ENCODE assay signal across 8 mouse cellular contexts in genomic region chr11:100938711-100939511, GRCm38 (mm10). TPM values are rescaled to one million over a fixed set of nuclear protein-coding genes. Genes with fewer than 3 reads are reported as not detected.
DNase-seq lines count a peak whose midpoint lies in the region; ATAC-seq lines count a peak whose summit lies in the region.

No protein-coding gene starts in this region.

- H3K4me3 ChIP-seq in heart, embryonic 13.5 days: peak overlapping the region; percentile 88
- peak overlapping the region; percentile 60 for H3K4me3 ChIP-seq in limb, embryonic 11.5 days (ENCODE audit: low read depth, low read length)
- peak overlapping the region; percentile 80 for H3K4me3 ChIP-seq in midbrain, embryonic 14.5 days (replicated peaks; ENCODE audit: low read depth, low read length)

- H3K9ac ChIP-seq in heart, embryonic 13.5 days: peak overlapping the region; percentile 95
- peak overlapping the region; percentile 91 for H3K9ac ChIP-seq in limb, embryonic 11.5 days (ENCODE audit: low read length)
- peak overlapping the region; percentile 82 for H3K9ac ChIP-seq in midbrain, embryonic 14.5 days (replicated peaks; ENCODE audit: low read length)

- H3K9me3 ChIP-seq in heart, embryonic 13.5 days: no peaks in the 10 kb centered on the region
- no peaks in the 10 kb centered on the region for H3K9me3 ChIP-seq in limb, embryonic 11.5 days (ENCODE audit: control insufficient read depth, low read length)
- no peaks in the 10 kb centered on the region for H3K9me3 ChIP-seq in midbrain, embryonic 14.5 days (ENCODE audit: control insufficient read depth, low read length)

- DNase-seq in adrenal gland, postnatal 10 days: peak; percentile 40
- no peak for DNase-seq in adrenal gland, postnatal 4 days (ENCODE audit: low spot score in 2 of 2)
- peak; percentile 62 for DNase-seq in 3T3-L1 (ENCODE audit: low read depth, low spot score)
- DNase-seq in c-Kit-positive CD71-positive TER-119-positive erythroid progenitor cells, embryonic 14.5 days (ENCODE audit: low spot score): peak; percentile 42
- DNase-seq in limb, embryonic 11.5 days (ENCODE audit: low spot score): peak; percentile 45
- peak; percentile 56 for DNase-seq in midbrain, embryonic 14.5 days
- no peak for DNase-seq in layer of hippocampus, postnatal 14 days (ENCODE audit: low spot score in 2 of 2)

- WGBS in heart, embryonic 13.5 days: under 1% methylated on average over 48 of the region's 48 CpGs
- under 1% methylated on average over 48 of the region's 48 CpGs for WGBS in limb, embryonic 11.5 days
- WGBS in midbrain, embryonic 14.5 days: under 1% methylated on average over 48 of the region's 48 CpGs

- peaks cover 46% of the 10 kb centered on the region for H3K4me1 ChIP-seq in heart, embryonic 13.5 days
- H3K4me1 ChIP-seq in limb, embryonic 11.5 days (ENCODE audit: control insufficient read depth, insufficient read depth, low read length): peaks cover 3% of the 10 kb centered on the region
- peaks cover 18% of the 10 kb centered on the region for H3K4me1 ChIP-seq in midbrain, embryonic 14.5 days (ENCODE audit: control insufficient read depth, insufficient read depth, low read length)

- H3K27ac ChIP-seq in heart, embryonic 13.5 days (replicated peaks): peak overlapping the region; percentile 91
- peak overlapping the region; percentile 53 for H3K27ac ChIP-seq in limb, embryonic 11.5 days (replicated peaks; ENCODE audit: low read depth, low read length)
- peak overlapping the region; percentile 66 for H3K27ac ChIP-seq in midbrain, embryonic 14.5 days (replicated peaks; ENCODE audit: low read depth, low read length)

- peak overlapping the region; percentile 88 for H3K4me2 ChIP-seq in heart, embryonic 13.5 days
- peak overlapping the region; percentile 64 for H3K4me2 ChIP-seq in limb, embryonic 11.5 days (ENCODE audit: low read depth, severe bottlenecking)
- peak overlapping the region; percentile 68 for H3K4me2 ChIP-seq in midbrain, embryonic 14.5 days (ENCODE audit: low read length)

- H3K27me3 ChIP-seq in heart, embryonic 13.5 days (replicated peaks): no peaks in the 10 kb centered on the region
- H3K27me3 ChIP-seq in limb, embryonic 11.5 days (ENCODE audit: control insufficient read depth, insufficient read depth, low read length): no peaks in the 10 kb centered on the region
- no peaks in the 10 kb centered on the region for H3K27me3 ChIP-seq in midbrain, embryonic 14.5 days (ENCODE audit: control insufficient read depth, insufficient read depth, low read length)

- H3K36me3 ChIP-seq in heart, embryonic 13.5 days: no peaks in the 10 kb centered on the region
- H3K36me3 ChIP-seq in limb, embryonic 11.5 days (ENCODE audit: control insufficient read depth, insufficient read depth, low read length): no peaks in the 10 kb centered on the region
- H3K36me3 ChIP-seq in midbrain, embryonic 14.5 days (ENCODE audit: control insufficient read depth, insufficient read depth, low read length): no peaks in the 10 kb centered on the region

- ATAC-seq in heart, embryonic 13.5 days (ENCODE audit: extremely low read depth, insufficient number of reproducible peaks, low FRiP score, low TSS enrichment): peak; percentile 4; the same call in 1 of the 2 replicates
- peak; percentile 5 for ATAC-seq in limb, embryonic 11.5 days (ENCODE audit: insufficient number of reproducible peaks, low FRiP score, low TSS enrichment, low read depth)
- peak; percentile 15; the same call in 1 of the 2 replicates for ATAC-seq in midbrain, embryonic 14.5 days (ENCODE audit: low FRiP score, low TSS enrichment)

RNA-seq across cellular contexts. Expression of gene Stat3, which starts 0.4 kb away (rescaled TPM):
- 10 to 100 TPM; 68.2 to 75.6 TPM for total RNA-seq in adrenal gland, postnatal 10 days (2021)
- total RNA-seq in adrenal gland, postnatal 4 days (2021): 10 to 100 TPM; 72.8 to 74.9 TPM
- polyA plus RNA-seq in heart, embryonic 13.5 days (2015; fragmentation: Nextera tagmentation; extraction: Ambion mirVana): 41.8 and 42.9 TPM in 2 replicates
- polyA plus RNA-seq in limb, embryonic 11.5 days (2014; fragmentation: Nextera tagmentation; extraction: Ambion mirVana): 37.1 and 39.4 TPM in 2 replicates
- 29.6 and 30.6 TPM in 2 replicates for polyA plus RNA-seq in midbrain, embryonic 14.5 days (2014; fragmentation: Nextera tagmentation; extraction: Ambion mirVana)
- 10 to 100 TPM; 34.9 to 36.4 TPM for total RNA-seq in layer of hippocampus, postnatal 14 days (2021)

RNA-seq across cellular contexts. Expression of gene Cavin1, which starts 31.8 kb away (rescaled TPM):
- 100 to 1,000 TPM; 327 to 368 TPM for total RNA-seq in adrenal gland, postnatal 10 days (2021)
- total RNA-seq in adrenal gland, postnatal 4 days (2021): 100 to 1,000 TPM; 294 to 319 TPM
- polyA plus RNA-seq in heart, embryonic 13.5 days (2015; fragmentation: Nextera tagmentation; extraction: Ambion mirVana): 348 and 370 TPM in 2 replicates
- 10.2 and 13.3 TPM in 2 replicates for polyA plus RNA-seq in limb, embryonic 11.5 days (2014; fragmentation: Nextera tagmentation; extraction: Ambion mirVana)
- polyA plus RNA-seq in midbrain, embryonic 14.5 days (2014; fragmentation: Nextera tagmentation; extraction: Ambion mirVana): 8.0 and 16.3 TPM in 2 replicates
- 10 to 100 TPM; 16.3 to 21.5 TPM for total RNA-seq in layer of hippocampus, postnatal 14 days (2021)

Comparison
In these comparisons a context has a peak if more than half of its experiments do, and no peak if none do; other contexts are left out.
1. DNase-seq: peak in adrenal gland, postnatal 10 days (single experiment), 3T3-L1 (single experiment), c-Kit-positive CD71-positive TER-119-positive erythroid progenitor cells, embryonic 14.5 days (single experiment), limb, embryonic 11.5 days (single experiment) and midbrain, embryonic 14.5 days (single experiment); none in adrenal gland, postnatal 4 days (0 of 2) and layer of hippocampus, postnatal 14 days (0 of 2).
2. RNA of gene Cavin1, which starts 31.8 kb away (total RNA-seq): 327 to 368 TPM in adrenal gland, postnatal 10 days and 294 to 319 TPM in adrenal gland, postnatal 4 days; 16.3 to 21.5 TPM in layer of hippocampus, postnatal 14 days; every median in the first group is over 10 times any median in the second.
3. Peak in every context shown above with its lines, with median percentiles within 50 percentile points of each other: ATAC-seq, H3K27ac ChIP-seq, H3K4me2 ChIP-seq, H3K4me3 ChIP-seq and H3K9ac ChIP-seq.